Mouse (Mus musculus) kidney, embryonic 15.5 days (tissue): ENCODE measurements around the gene Rapgef1. TPM values are rescaled to one million over a fixed set of nuclear protein-coding genes. Genes with fewer than 3 reads are reported as not detected.
A peak's percentile ranks its signal among the peaks of the same experiment; 100 is the strongest.

Experiments used
- ATAC-seq: fragments of 200-750 bp; cut with Nextera tagmentation; replicated peaks from 2 replicates; pipeline ENCODE4 v1.8.0; 2017; ENCODE audit warnings: moderate TSS enrichment; ENCODE audit not compliant: low FRiP score
- H3K27ac ChIP-seq: fragments of 300-500 bp; sonication (generic); 2 replicates; pipeline ENCODE4 v1.5.1; 2015; ENCODE audit warnings: mild to moderate bottlenecking, inconsistent platforms
- H3K27me3 ChIP-seq: fragments of 300-500 bp; sonication (generic); 2 replicates; pipeline ENCODE4 v1.6.1; 2015; ENCODE audit warnings: inconsistent platforms
- H3K36me3 ChIP-seq: fragments of 300-500 bp; sonication (generic); 2 replicates; pipeline ENCODE4 v1.6.1; 2015; ENCODE audit warnings: inconsistent platforms
- H3K4me1 ChIP-seq: fragments of 300-500 bp; sonication (generic); 2 replicates; pipeline ENCODE4 v1.6.1; 2015; ENCODE audit warnings: inconsistent platforms
- H3K4me2 ChIP-seq: fragments of 300-500 bp; sonication (generic); 2 replicates; pipeline ENCODE4 v1.6.1; 2015; ENCODE audit warnings: moderate library complexity, mild to moderate bottlenecking, inconsistent platforms
- H3K4me3 ChIP-seq: fragments of 300-500 bp; sonication (generic); replicated peaks from 2 replicates; pipeline ENCODE4 v1.5.1; 2015; ENCODE audit warnings: mild to moderate bottlenecking, inconsistent platforms
- H3K9ac ChIP-seq: fragments of 300-500 bp; sonication (generic); 2 replicates; pipeline ENCODE4 v1.6.1; 2015; ENCODE audit warnings: mild to moderate bottlenecking, inconsistent platforms
- H3K9me3 ChIP-seq: fragments of 300-500 bp; sonication (generic); replicated peaks from 2 replicates; pipeline ENCODE4 v1.6.1; 2016; ENCODE audit warnings: inconsistent platforms
- WGBS: fragments of 180-500 bp; shearing (Covaris S2); methylation state at CpG from one replicate; pipeline ENCODE4 v1.1.7; 2015; ENCODE audit warnings: mixed read lengths; 5-methylcytosine and 5-hydroxymethylcytosine counted together
- polyA plus RNA-seq: library from polyadenylated mRNA; unstranded; fragments of >200 nt; fragmentation: Nextera tagmentation; extraction: Ambion mirVana; gene quantifications from 2 replicates; pipeline ENCODE4 v1.2.1, GENCODE M21; 2015

Rapgef1 gene
- polyA plus RNA-seq, 1 experiment from 2014 or later = 13.8 TPM

- Histone ChIP-seq H3K27ac (peak overlapping the region; percentile 91), H3K36me3 (peaks cover 50% of the 10 kb centered on the region), H3K27me3 (no peaks in the 10 kb centered on the region), H3K9me3 (no peaks in the 10 kb centered on the region), H3K4me1 (peaks cover 16% of the 10 kb centered on the region), H3K4me2 (no peak overlapping the region), H3K9ac (no peak overlapping the region), H3K4me3 (no peak overlapping the region)
- ATAC-seq = peak; percentile 50; the same call in 1 of the 2 replicates
- WGBS = 27% methylated on average over 7 of the region's 7 CpGs
These were observed 96.6 kb downstream of the Rapgef1 start for GRCm38 (mm10) chr2:29716143-29716542.

DNA sequence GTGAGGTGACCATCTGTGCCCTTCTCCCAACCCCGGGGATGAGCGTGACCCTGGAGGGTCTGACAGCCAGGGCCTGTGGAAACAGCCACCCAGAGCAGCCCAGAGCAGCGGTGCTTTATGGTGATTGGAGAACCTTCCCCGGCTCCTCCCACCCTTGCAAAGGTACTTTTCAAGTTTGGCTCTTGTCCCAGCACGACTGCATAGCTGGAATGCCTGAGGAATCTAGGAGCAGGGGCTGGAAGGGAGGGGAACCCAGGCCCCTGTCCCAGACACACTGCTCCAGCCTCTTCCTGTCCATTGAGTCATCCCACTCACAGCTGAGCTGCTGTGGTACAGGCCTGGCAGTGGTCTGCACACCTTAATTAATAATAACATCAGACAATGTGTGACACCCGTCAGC is 97.2 kb downstream of the Rapgef1 start:
- Histone ChIP-seq H3K4me2 (no peak overlapping the region), H3K9ac (no peak overlapping the region), H3K9me3 (no peaks in the 10 kb centered on the region), H3K27me3 (no peaks in the 10 kb centered on the region), H3K4me3 (no peak overlapping the region), H3K27ac (peak overlapping the region; percentile 91), H3K36me3 (peaks cover 49% of the 10 kb centered on the region), H3K4me1 (peaks cover 16% of the 10 kb centered on the region)
- WGBS = 25% methylated on average over 6 of the region's 6 CpGs
- ATAC-seq = peak; percentile 89

DNA sequence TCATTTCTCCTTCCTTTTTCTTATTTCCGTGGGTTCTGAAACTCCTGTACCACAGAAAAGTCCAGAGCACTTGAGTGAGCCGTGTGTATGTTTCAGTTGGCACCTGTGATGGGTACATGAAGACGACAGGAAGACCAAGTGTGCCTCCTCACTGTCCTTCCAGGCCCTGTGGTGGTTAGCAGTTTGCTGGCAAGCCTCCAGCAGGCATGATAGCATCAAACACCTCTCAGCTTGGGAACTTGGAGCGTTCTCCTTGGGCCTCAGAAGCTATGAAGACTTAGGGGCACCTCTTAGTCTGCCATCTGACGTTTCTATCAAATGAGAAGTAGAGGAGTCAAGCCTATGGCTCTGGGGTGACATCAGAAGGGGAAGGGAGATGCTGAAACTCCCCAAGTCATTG is 99.1 kb downstream of the Rapgef1 start:
- Histone ChIP-seq H3K4me1 (peaks cover 16% of the 10 kb centered on the region), H3K4me2 (no peak overlapping the region), H3K27ac (no peak overlapping the region), H3K9ac (no peak overlapping the region), H3K27me3 (no peaks in the 10 kb centered on the region), H3K4me3 (no peak overlapping the region), H3K9me3 (no peaks in the 10 kb centered on the region), H3K36me3 (peaks cover 53% of the 10 kb centered on the region)
- no peak for ATAC-seq
- 76% methylated on average over 5 of the region's 5 CpGs for WGBS

- 80% methylated on average over 3 of the region's 3 CpGs for WGBS
- Histone ChIP-seq H3K4me1 (no peaks in the 10 kb centered on the region), H3K9me3 (no peaks in the 10 kb centered on the region), H3K27ac (no peak overlapping the region), H3K4me2 (no peak overlapping the region), H3K36me3 (peaks cover 77% of the 10 kb centered on the region), H3K4me3 (no peak overlapping the region), H3K9ac (no peak overlapping the region), H3K27me3 (no peaks in the 10 kb centered on the region)
- ATAC-seq = no peak
These were observed 103.6 kb downstream of the Rapgef1 start for GRCm38 (mm10) chr2:29723132-29723531.

- H3K4me1 ChIP-seq = no peaks in the 10 kb centered on the region
- no peak overlapping the region for H3K27ac ChIP-seq
- no peak overlapping the region for H3K4me2 ChIP-seq
- no peak for ATAC-seq
- H3K27me3 ChIP-seq = no peaks in the 10 kb centered on the region
- H3K9me3 ChIP-seq = no peaks in the 10 kb centered on the region
- H3K36me3 ChIP-seq = peaks cover 80% of the 10 kb centered on the region
- H3K9ac ChIP-seq = no peak overlapping the region
- 72% methylated on average over 5 of the region's 5 CpGs for WGBS
- H3K4me3 ChIP-seq = no peak overlapping the region
These were observed 105.3 kb downstream of the Rapgef1 start for GRCm38 (mm10) chr2:29724664-29725365.

DNA sequence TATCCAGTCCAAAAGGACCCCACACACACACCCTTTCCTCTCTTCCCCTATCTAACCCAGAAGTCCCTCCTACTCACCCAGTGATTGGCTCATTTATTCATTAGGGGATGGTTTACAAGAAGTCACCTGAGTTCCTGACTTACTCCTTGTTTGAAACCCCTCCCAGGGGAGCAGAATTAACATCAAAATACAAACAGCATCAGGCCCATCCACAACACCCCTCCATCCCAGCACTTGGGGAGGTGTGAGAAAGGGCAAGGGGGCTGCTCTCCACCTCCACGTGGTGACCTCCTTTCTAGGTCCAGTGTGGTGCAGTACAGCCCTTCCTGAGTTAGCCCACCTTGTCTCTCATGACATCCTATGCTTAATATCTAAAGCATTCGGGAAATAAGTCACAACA is 110.0 kb downstream of the Rapgef1 start:
- no peaks in the 10 kb centered on the region for H3K9me3 ChIP-seq
- peaks cover 90% of the 10 kb centered on the region for H3K36me3 ChIP-seq

GRCm38 (mm10) chr2:29731545-29731944 is 112.0 kb downstream of the Rapgef1 start:
- ATAC-seq = no peak
- WGBS = 52% methylated on average over 3 of the region's 3 CpGs
- Histone ChIP-seq H3K4me1 (no peaks in the 10 kb centered on the region), H3K27ac (no peak overlapping the region), H3K4me2 (no peak overlapping the region), H3K9ac (no peak overlapping the region), H3K36me3 (peaks cover 88% of the 10 kb centered on the region), H3K9me3 (no peaks in the 10 kb centered on the region), H3K4me3 (no peak overlapping the region), H3K27me3 (no peaks in the 10 kb centered on the region)

More for the DNA sequence above, 110.0 kb downstream of the Rapgef1 start:
- Histone ChIP-seq H3K4me1 (no peaks in the 10 kb centered on the region), H3K4me2 (no peak overlapping the region), H3K4me3 (no peak overlapping the region), H3K27me3 (no peaks in the 10 kb centered on the region), H3K27ac (no peak overlapping the region), H3K9ac (no peak overlapping the region)
- no peak for ATAC-seq
- WGBS = 46% methylated on average over 2 of the region's 2 CpGs

- H3K4me1 ChIP-seq = no peaks in the 10 kb centered on the region
- no peaks in the 10 kb centered on the region for H3K9me3 ChIP-seq
- 86% methylated on average over 10 of the region's 10 CpGs for WGBS
- no peak overlapping the region for H3K4me2 ChIP-seq
- no peak overlapping the region for H3K4me3 ChIP-seq
- H3K9ac ChIP-seq = no peak overlapping the region
- no peak overlapping the region for H3K27ac ChIP-seq
- ATAC-seq = no peak
- H3K27me3 ChIP-seq = no peaks in the 10 kb centered on the region
- peaks cover 89% of the 10 kb centered on the region for H3K36me3 ChIP-seq
These were observed 113.0 kb downstream of the Rapgef1 start for GRCm38 (mm10) chr2:29732559-29732958.

DNA sequence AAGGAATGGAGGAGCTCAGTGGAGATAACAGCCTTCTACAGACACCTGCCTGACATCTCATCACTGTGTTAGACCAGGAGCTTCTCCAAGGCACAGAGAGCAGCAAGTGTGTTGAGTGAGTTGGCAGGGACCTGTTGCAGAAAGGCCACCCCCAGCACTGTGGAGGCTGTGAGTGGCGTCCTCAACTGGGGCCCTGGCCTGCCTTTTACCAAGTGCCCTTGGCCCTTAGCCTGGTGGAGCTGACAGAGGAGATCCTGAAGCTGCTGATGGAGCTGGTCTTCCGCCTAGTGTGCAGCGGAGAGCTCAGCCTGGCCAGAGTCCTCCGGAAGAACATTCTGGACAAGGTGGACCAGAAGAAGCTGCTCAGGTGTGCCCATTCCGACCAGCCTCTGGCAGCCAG is 113.8 kb downstream of the Rapgef1 start:
- no peak overlapping the region for H3K9ac ChIP-seq
- H3K9me3 ChIP-seq = no peaks in the 10 kb centered on the region
- no peak overlapping the region for H3K4me3 ChIP-seq
- no peak overlapping the region for H3K27ac ChIP-seq
- 96% methylated on average over 5 of the region's 5 CpGs for WGBS
- ATAC-seq = no peak
- peaks cover 89% of the 10 kb centered on the region for H3K36me3 ChIP-seq
- H3K4me1 ChIP-seq = no peaks in the 10 kb centered on the region
- no peaks in the 10 kb centered on the region for H3K27me3 ChIP-seq
- no peak overlapping the region for H3K4me2 ChIP-seq

- WGBS = 90% methylated on average over 12 of the region's 12 CpGs
- no peaks in the 10 kb centered on the region for H3K9me3 ChIP-seq
- H3K36me3 ChIP-seq = peaks cover 87% of the 10 kb centered on the region
- no peak overlapping the region for H3K9ac ChIP-seq
- no peaks in the 10 kb centered on the region for H3K4me1 ChIP-seq
- ATAC-seq = no peak
- no peak overlapping the region for H3K4me2 ChIP-seq
- no peak overlapping the region for H3K4me3 ChIP-seq
- no peak overlapping the region for H3K27ac ChIP-seq
- no peaks in the 10 kb centered on the region for H3K27me3 ChIP-seq
These were observed 116.2 kb downstream of the Rapgef1 start for GRCm38 (mm10) chr2:29735708-29736107.

DNA sequence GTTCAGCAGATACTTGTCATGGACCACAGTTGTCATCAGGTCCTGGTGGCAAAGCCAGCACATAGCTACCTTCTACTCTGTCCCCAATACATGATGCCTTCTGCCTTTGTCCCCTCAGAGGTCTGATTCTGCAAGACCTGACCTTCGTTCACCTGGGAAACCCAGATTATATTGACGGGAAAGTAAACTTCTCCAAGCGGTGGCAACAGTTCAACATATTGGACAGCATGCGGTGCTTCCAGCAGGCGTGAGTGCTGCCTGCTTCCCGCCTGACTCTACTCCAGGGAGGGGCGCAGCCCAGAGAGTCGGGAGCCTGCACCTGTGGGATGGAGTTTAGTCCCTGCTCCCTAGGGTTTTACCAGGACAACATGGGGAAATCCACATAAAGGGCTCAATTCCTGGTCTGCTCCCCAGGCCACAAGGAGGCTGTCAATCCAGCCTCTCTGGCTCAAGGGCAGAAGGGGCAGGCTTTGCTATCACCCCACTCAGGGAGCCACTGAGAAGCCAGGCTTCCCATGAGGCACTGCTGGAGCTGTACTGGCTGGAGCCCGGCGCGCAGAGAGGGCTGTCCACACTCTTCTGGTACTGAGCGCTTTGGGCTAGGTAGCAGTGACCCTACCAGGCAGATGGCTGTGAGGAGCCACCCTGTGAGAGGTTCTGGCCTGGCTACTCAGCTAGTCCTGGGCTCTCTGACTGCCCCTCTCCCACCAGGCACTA is 117.8 kb downstream of the Rapgef1 start:
- H3K4me3 ChIP-seq = no peak overlapping the region
- H3K27me3 ChIP-seq = no peaks in the 10 kb centered on the region
- no peak overlapping the region for H3K9ac ChIP-seq
- ATAC-seq = no peak
- H3K4me2 ChIP-seq = no peak overlapping the region
- 87% methylated on average over 12 of the region's 12 CpGs for WGBS
- H3K27ac ChIP-seq = no peak overlapping the region
- H3K4me1 ChIP-seq = no peaks in the 10 kb centered on the region
- no peaks in the 10 kb centered on the region for H3K9me3 ChIP-seq
- peaks cover 79% of the 10 kb centered on the region for H3K36me3 ChIP-seq

DNA sequence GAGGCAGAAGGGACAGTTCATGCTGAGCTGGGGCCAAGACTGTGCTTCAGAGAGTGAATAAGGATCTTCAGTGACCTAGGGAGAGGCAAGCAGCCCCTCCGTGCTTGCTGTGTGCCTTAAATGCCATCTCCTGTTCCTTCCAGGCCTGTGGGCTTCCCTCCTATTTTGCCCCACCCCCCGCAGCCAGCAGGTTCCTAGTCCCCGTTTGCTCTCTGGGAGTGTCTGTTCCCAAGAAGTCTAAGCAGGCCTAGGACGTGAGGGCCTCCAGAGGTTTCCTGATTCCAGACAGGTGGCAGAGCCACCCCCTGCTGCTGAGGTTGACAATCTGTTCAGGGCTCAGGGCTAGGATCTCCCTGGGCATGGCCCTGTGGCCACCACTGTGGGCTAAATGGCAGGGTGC is 119.3 kb downstream of the Rapgef1 start:
- no peak overlapping the region for H3K4me3 ChIP-seq
- H3K36me3 ChIP-seq = peaks cover 65% of the 10 kb centered on the region
- peak overlapping the region; percentile 10; the same call in 1 of the 2 replicates for H3K27ac ChIP-seq
- 78% methylated on average over 4 of the region's 4 CpGs for WGBS
- H3K27me3 ChIP-seq = no peaks in the 10 kb centered on the region
- no peak for ATAC-seq
- no peak overlapping the region for H3K9ac ChIP-seq
- no peaks in the 10 kb centered on the region for H3K4me1 ChIP-seq
- H3K4me2 ChIP-seq = no peak overlapping the region
- H3K9me3 ChIP-seq = no peaks in the 10 kb centered on the region
